Mouse (Mus musculus) ES-Bruce4 (cell line): ENCODE data around the gene Ap2b1.

Experiments used
- CTCF ChIP-seq: IDR thresholded peaks from one replicate; pipeline ENCODE4 v1.8.1; 2011; ENCODE audit warnings: low read depth, low read length
- POLR2A ChIP-seq: IDR thresholded peaks from one replicate; pipeline ENCODE4 v1.8.1; 2011; ENCODE audit warnings: low read length; ENCODE audit not compliant: insufficient read depth

DNA sequence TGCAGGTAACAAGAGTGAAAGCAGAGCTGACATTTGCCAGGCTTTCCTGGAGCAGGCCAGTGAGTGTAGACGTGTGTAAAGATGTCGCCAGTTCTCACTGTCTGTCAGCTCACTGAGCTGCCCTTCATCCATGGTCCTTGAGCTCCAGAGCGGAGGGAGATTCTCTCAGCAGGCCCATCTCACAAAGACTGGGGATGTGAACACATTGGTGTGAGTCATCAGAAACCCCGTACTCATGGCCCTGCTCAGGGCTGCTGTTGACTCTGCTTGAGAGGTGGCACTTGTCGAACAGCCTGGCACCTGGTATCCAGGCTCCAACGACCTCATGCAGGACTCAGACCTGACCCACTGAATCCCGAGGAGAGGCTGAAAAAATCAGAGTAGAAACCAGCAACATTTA is 105.0 kb downstream of the Ap2b1 start:
- TF ChIP-seq CTCF (no peak), POLR2A (no peak)
